Mouse (Mus musculus) spleen, adult 2 months (tissue): ENCODE data around the gene Tssk1.

Experiments
- CTCF ChIP-seq: fragments of 200-500 bp; IDR thresholded peaks from 2 replicates; pipeline ENCODE4 v1.5.1; 2011; ENCODE audit warnings: mild to moderate bottlenecking, inconsistent platforms; ENCODE audit not compliant: insufficient read depth, insufficient read length, insufficient replicate concordance; ENCODE audit errors: extremely low read depth
- POLR2A ChIP-seq: fragments of 200-500 bp; IDR thresholded peaks from 2 replicates; pipeline ENCODE4 v1.6.1; 2011; ENCODE audit warnings: low read depth, low read length, inconsistent platforms

GRCm38 (mm10) chr16:17884116-17884515 is 9.9 kb upstream of the Tssk1 start:
- TF ChIP-seq POLR2A (no peak), CTCF (no peak)
